Mouse (Mus musculus): ENCODE data around the gene Usp3. TPM values are rescaled to one million over a fixed set of nuclear protein-coding genes. Genes with fewer than 3 reads are reported as not detected.
A peak's percentile ranks its signal among the peaks of the same experiment; 100 is the strongest.

The Usp3 gene
- total and polyA plus RNA-seq, 3 experiments, result 24.4 to 39.5 (median 36.6) TPM

DNA sequence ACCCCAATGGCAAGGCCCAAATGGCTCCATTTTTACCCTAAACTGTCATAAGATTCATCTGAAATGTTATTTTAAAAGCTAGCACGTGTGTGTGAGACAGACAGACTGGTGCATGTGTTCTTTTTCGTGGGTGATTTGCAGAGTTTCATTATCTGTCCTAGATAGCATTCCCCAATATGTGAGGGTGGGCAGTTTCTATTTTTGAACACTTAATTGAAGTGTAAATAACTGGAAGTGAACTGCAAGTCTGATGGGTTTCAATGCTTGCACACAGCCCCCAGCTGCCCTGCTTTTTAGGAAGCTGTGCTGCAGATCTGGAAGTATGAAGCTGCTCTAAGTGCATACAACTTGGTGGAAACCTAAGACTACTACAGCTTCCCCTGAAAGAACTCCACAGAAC is 77.8 kb downstream of the Usp3 start:
- H3K79me2 ChIP-seq (replicated peaks; ENCODE audit: control insufficient read depth, extremely low read depth, insufficient read depth, poor library complexity, severe bottlenecking), result no peaks in the 10 kb centered on the region
- no peak overlapping the region for H3K27ac ChIP-seq (ENCODE audit: insufficient read depth, low read depth)
- H3K9me3 ChIP-seq (replicated peaks; ENCODE audit: low read length), result no peaks in the 10 kb centered on the region
- dilution Hi-C loops (cut with MboI; ENCODE audit: extremely low pct_ligation_motif_present, extremely low pct_unique_long_range_greater_than_20kb, low sequenced_read_pairs), result no loop called here
- no peak overlapping the region for H3K9ac ChIP-seq (ENCODE audit: insufficient read depth, low read depth)
- no peak for DNase-seq (ENCODE audit: extremely low read depth)
- in situ Hi-C loops (cut with MboI; ENCODE audit: low pct_ligation_motif_present, low pct_unique_long_range_greater_than_20kb, low sequenced_read_pairs), result loop anchor here (10.0 to 25.0 kb wide), 4 partner anchors 190 to 472 kb away; partner anchors contain the start of genes Aph1b, Ciao2a, Gm10647 and Lactb
- H3K27me3 ChIP-seq (replicated peaks), result no peaks in the 10 kb centered on the region
- peaks cover 37 to 65% of the 10 kb centered on the region in 2 experiments for H3K36me3 ChIP-seq (replicated peaks in 1 of 2; ENCODE audit: control insufficient read depth in 1 of 2, insufficient read depth in 1 of 2, low read length in 1 of 2)
- H3K4me2 ChIP-seq (ENCODE audit: insufficient read depth, low read depth, poor library complexity, severe bottlenecking), result no peak overlapping the region
- no peak overlapping the region for H3K4me3 ChIP-seq (replicated peaks in 1 of 3; ENCODE audit: low read depth in 2 of 3, low read length in 2 of 3, poor library complexity in 1 of 3)
- H3K4me1 ChIP-seq (ENCODE audit: control insufficient read depth in 1 of 2, insufficient read depth in 2 of 2), result peaks cover 19 to 46% of the 10 kb centered on the region in 2 experiments
- no peak for TF ChIP-seq ZKSCAN1 (IDR thresholded peaks at IDR 0.05; ENCODE audit: borderline replicate concordance, low read depth, low read length)
- no peak for TF ChIP-seq NRF1 (IDR thresholded peaks at IDR 0.05; ENCODE audit: low read depth, low read length)
- no peak for TF ChIP-seq TCF12 (IDR thresholded peaks at IDR 0.05; ENCODE audit: low read depth, low read length)
- no peak for TF ChIP-seq SIN3A (IDR thresholded peaks at IDR 0.05; ENCODE audit: low read length)
- TF ChIP-seq MAX (IDR thresholded peaks at IDR 0.05; ENCODE audit: low read length), result no peak
- no peak for TF ChIP-seq UBTF (IDR thresholded peaks at IDR 0.05; ENCODE audit: low read depth, low read length)
- TF ChIP-seq PAX5 (IDR thresholded peaks at IDR 0.05; ENCODE audit: low read length), result no peak
- no peak for TF ChIP-seq E2F4 (IDR thresholded peaks at IDR 0.05; ENCODE audit: insufficient replicate concordance, low read depth, low read length)
- TF ChIP-seq IRF4 (IDR thresholded peaks at IDR 0.05; ENCODE audit: low read depth, low read length), result no peak
- TF ChIP-seq SMC3 (IDR thresholded peaks at IDR 0.05; ENCODE audit: low read depth, low read length), result no peak
- TF ChIP-seq POLR2AphosphoS2 (IDR thresholded peaks at IDR 0.05; ENCODE audit: low read depth, low read length), result no peak
- TF ChIP-seq JUN (IDR thresholded peaks at IDR 0.05; ENCODE audit: insufficient read depth, low read depth, low read length), result no peak
- TF ChIP-seq MYC (IDR thresholded peaks at IDR 0.05; ENCODE audit: low read depth, low read length), result no peak
- no peak for TF ChIP-seq MEF2A (IDR thresholded peaks at IDR 0.05; ENCODE audit: borderline replicate concordance, low read depth, low read length)
- TF ChIP-seq JUND (conservative IDR thresholded peaks at IDR 0.05; ENCODE audit: low read depth, low read length), result no peak
- TF ChIP-seq GABPA (IDR thresholded peaks at IDR 0.05; ENCODE audit: insufficient replicate concordance, low read depth, low read length), result no peak
- no peak for TF ChIP-seq MAFK (IDR thresholded peaks at IDR 0.05; ENCODE audit: insufficient replicate concordance, low read length)
- TF ChIP-seq ETS1 (conservative IDR thresholded peaks at IDR 0.05; ENCODE audit: low read depth, low read length), result no peak
- TF ChIP-seq MAZ (IDR thresholded peaks at IDR 0.05; ENCODE audit: low read depth, low read length), result no peak
- TF ChIP-seq HCFC1 (IDR thresholded peaks at IDR 0.05; ENCODE audit: low read depth, low read length), result no peak

DNA sequence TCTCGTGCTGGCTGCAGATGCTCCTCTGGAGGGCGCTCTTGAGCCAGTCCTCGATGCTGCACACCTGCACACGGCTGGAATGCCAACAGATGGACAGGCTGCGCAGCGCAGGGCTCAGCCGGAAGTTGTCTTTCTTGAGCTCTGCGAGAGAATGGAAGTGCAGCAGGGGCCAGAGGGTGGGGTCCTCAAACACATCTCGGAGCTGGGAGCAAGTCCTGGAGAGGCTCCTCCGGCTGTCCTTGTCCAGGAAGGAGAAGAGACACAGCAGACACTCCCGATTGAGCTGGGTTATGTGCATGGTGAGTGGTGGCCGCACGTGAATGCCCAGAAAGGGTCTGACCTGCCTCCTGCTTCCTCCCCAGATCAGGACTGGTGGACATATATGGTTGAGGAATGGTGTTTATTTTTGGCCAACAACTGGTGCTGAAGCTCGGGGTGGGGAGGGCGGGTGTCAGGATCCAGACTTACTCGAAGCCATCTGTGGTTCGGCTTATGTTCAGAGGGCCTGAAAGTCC is 78.6 kb downstream of the Usp3 start, which contains the start of gene Fbxl22:
Fbxl22 (minus strand) TSS at position 338 of the 515 bp plus-strand sequence.
- no peaks in the 10 kb centered on the region for H3K9me3 ChIP-seq (replicated peaks; ENCODE audit: low read length)
- H3K4me3 ChIP-seq (replicated peaks in 1 of 3; ENCODE audit: low read depth in 2 of 3, low read length in 2 of 3, poor library complexity in 1 of 3), result no peak within 1 kb of the TSS
- dilution Hi-C loops (cut with MboI; ENCODE audit: extremely low pct_ligation_motif_present, extremely low pct_unique_long_range_greater_than_20kb, low sequenced_read_pairs) (no loop called here), in situ Hi-C loops (cut with MboI; ENCODE audit: low pct_ligation_motif_present, low pct_unique_long_range_greater_than_20kb, low sequenced_read_pairs) (loop anchor here (10.0 to 25.0 kb wide), 4 partner anchors 190 to 473 kb away; partner anchors contain the start of genes Aph1b, Ciao2a, Gm10647 and Lactb)
- H3K27ac ChIP-seq (ENCODE audit: insufficient read depth, low read depth), result peak within 1 kb of the TSS; percentile 95
- peaks cover 22 to 54% of the 10 kb centered on the region in 2 experiments for H3K4me1 ChIP-seq (ENCODE audit: control insufficient read depth in 1 of 2, insufficient read depth in 2 of 2)
- H3K79me2 ChIP-seq (replicated peaks; ENCODE audit: control insufficient read depth, extremely low read depth, insufficient read depth, poor library complexity, severe bottlenecking), result no peaks in the 10 kb centered on the region
- no peak within 1 kb of the TSS for H3K4me2 ChIP-seq (ENCODE audit: insufficient read depth, low read depth, poor library complexity, severe bottlenecking)
- no peak within 1 kb of the TSS for H3K9ac ChIP-seq (ENCODE audit: insufficient read depth, low read depth)
- no peak for TF ChIP-seq RCOR1 (conservative IDR thresholded peaks at IDR 0.05; ENCODE audit: low read depth, low read length)
- peak; percentile 32 for TF ChIP-seq SMC3 (IDR thresholded peaks at IDR 0.05; ENCODE audit: low read depth, low read length)
- no peak for TF ChIP-seq ZKSCAN1 (IDR thresholded peaks at IDR 0.05; ENCODE audit: borderline replicate concordance, low read depth, low read length)
- no peak for TF ChIP-seq USF1 (IDR thresholded peaks at IDR 0.05; ENCODE audit: low read depth, low read length)
- peak; percentile 45 for TF ChIP-seq RAD21 (IDR thresholded peaks at IDR 0.05; ENCODE audit: low read depth, low read length)
- no peak for TF ChIP-seq TBP (conservative IDR thresholded peaks at IDR 0.05; ENCODE audit: low read depth, low read length)
- no peak for TF ChIP-seq MAX (IDR thresholded peaks at IDR 0.05; ENCODE audit: low read length)
- no peak for TF ChIP-seq IRF4 (IDR thresholded peaks at IDR 0.05; ENCODE audit: low read depth, low read length)
- peak in 1 of 2 experiments; percentile 64; a peak in 3 of 4 replicates for TF ChIP-seq CTCF (conservative IDR thresholded peaks at IDR 0.05 in 1 of 2, IDR thresholded peaks at IDR 0.05 in 1 of 2; ENCODE audit: low read depth in 2 of 2, low read length in 2 of 2)
- no peak for TF ChIP-seq MAFK (IDR thresholded peaks at IDR 0.05; ENCODE audit: insufficient replicate concordance, low read length)
- DNase-seq (ENCODE audit: extremely low read depth), result no peak
- H3K27me3 ChIP-seq (replicated peaks), result no peaks in the 10 kb centered on the region
- peaks cover 30 to 64% of the 10 kb centered on the region in 2 experiments for H3K36me3 ChIP-seq (replicated peaks in 1 of 2; ENCODE audit: control insufficient read depth in 1 of 2, insufficient read depth in 1 of 2, low read length in 1 of 2)

Measured in CH12.LX (cell line).